Mouse (Mus musculus) liver, adult 2 months (tissue): ENCODE results near the gene Arhgap22.

ENCODE experiments used
- CTCF ChIP-seq: fragments of 200-500 bp; IDR thresholded peaks from 2 replicates; pipeline ENCODE4 v1.5.1; 2011; ENCODE audit warnings: low read depth, low read length, control low read depth
- POLR2A ChIP-seq: fragments of 200-500 bp; IDR thresholded peaks from 2 replicates; pipeline ENCODE4 v1.6.1; 2011; ENCODE audit warnings: low read length, control low read depth; ENCODE audit not compliant: insufficient read depth; ENCODE audit errors: extremely low read depth

GRCm38 (mm10) chr14:33362807-33363206, 149.0 kb downstream of the Arhgap22 start:
- TF ChIP-seq CTCF = no peak
- no peak for TF ChIP-seq POLR2A
